Mouse (Mus musculus): ENCODE data around the gene Mkrn3. TPM values are rescaled to one million over a fixed set of nuclear protein-coding genes. Genes with fewer than 3 reads are reported as not detected.

The Mkrn3 gene
- polyA plus RNA-seq, 1 experiment from 2014 or later, result 4.0 TPM

Other genes starting within 250 kb of the Mkrn3 start
- gene Ndn, start 73.6 kb downstream of the Mkrn3 start, polyA plus RNA-seq (2015; fragmentation: Nextera tagmentation; extraction: Ambion mirVana), result 75.8 and 82.1 TPM in 2 replicates
- 1.2 and 1.6 TPM in 2 replicates for gene Magel2, start 43.1 kb downstream of the Mkrn3 start, polyA plus RNA-seq (2015; fragmentation: Nextera tagmentation; extraction: Ambion mirVana)
- 19.2 and 19.5 TPM in 2 replicates for gene Peg12, start 44.4 kb upstream of the Mkrn3 start, polyA plus RNA-seq (2015; fragmentation: Nextera tagmentation; extraction: Ambion mirVana)